Mouse (Mus musculus) adipocyte (in vitro differentiated cells): ENCODE data around the gene Rhou.

Source experiments
- DNase-seq: peaks from one replicate; pipeline ENCODE4 v3.0.0-alpha.2; 2016; ENCODE audit warnings: low spot score

The Rhou gene

GRCm38 (mm10) chr8:123649483-123649882, 4.2 kb upstream of the Rhou start:
- no peak for DNase-seq

DNA sequence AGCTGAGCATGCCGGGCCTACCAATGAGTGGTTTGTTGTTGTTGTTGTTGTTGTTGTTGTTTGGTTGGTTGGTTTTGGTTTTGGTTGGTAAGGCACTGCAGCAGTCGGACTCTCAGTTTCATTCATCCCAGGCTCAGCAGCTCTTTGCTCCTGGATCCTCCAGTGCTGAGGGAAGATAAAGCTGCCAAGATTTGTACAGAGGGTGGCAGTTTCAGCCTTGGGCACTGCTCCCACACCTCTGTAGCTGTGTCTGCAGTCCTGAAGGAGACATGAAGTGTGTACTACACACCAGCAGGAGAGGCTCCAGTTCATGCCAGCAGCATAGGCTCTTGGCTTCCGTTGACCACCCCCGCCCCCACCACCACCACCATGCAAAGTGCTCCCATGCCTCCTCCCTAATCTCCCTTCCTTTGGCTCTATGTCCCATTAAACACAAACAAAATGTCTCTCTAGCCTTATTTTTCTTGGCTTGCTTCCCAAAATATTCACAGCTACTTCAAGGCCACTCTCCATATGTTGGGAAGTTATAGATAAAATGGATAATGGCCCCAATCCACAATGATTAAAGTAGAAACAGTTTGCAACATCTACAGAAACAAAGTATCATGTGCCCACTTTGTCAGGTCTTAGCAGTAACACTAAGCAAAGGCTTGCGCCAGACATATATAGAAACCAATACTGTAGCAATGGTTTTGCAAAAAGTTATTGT, 2.2 kb upstream of the Rhou start:
- DNase-seq: peak; percentile 58

DNA sequence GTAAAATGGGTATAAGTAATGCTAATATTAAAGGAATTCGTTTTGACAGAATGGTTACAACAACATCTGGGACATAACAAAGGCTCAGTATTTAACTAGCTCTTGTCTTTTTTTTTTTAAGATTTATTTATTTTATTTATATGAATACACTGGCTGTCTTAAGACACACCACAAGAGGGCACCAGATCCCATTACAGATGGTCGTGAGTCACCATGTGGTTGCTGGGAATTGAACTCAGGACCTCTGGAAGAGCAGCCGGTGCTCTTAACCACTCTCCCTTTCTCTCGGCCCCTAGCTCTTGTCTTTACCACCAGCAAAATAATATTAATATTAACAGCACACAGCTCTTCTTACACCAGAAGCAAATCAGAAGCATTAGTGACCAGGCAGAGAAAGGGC, 1.1 kb upstream of the Rhou start:
- peak; percentile 62 for DNase-seq

DNA sequence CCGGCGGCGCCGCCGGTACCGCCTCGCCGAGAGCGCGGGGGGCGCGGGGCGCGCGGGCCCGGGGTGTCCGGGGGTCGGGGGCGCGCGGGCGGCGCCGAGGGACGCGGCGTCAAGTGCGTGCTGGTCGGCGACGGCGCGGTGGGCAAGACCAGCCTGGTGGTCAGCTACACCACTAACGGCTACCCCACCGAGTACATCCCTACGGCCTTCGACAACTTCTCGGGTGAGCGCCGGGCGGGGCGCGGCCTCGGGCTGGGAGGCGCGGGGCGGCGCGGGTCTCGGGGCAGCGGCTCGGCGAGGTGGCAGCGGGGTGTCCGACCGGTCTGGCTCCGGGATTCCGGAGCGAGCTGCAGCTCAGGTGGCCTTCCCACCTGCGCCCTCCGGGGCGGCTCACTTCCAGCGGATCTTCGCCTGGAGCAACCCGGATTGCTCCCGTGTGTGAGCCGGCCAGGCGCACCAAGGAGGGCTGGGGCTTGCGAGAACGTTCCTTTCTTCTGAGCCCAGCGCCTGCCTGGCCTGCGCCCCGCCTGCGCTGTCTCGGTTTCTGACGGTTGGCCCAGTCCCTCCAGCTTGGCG, 353 bp downstream of the Rhou start:
- DNase-seq: no peak

- no peak for DNase-seq
These were observed 1.0 kb downstream of the Rhou start for GRCm38 (mm10) chr8:123654763-123655162.

DNA sequence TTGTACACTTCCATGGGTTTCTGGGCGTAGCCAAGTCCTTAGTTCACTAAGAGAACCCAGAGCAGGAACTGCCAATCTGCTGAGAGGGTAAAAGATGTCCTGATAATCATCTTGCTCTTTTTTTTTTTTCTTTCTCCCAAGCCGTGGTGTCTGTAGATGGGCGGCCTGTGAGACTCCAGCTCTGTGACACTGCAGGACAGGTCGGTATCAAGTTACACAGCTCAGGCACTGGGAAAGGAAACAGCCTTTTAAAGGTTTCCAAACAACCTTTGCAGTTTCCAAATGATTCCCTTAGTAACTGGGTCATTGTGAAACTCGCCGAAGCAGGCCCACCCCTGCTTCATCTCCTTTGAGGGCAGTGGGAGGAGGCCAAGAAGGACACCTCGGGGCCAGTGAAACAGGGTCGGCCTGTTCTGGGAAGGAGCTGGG, 1.6 kb downstream of the Rhou start:
- DNase-seq: peak; percentile 59

DNA sequence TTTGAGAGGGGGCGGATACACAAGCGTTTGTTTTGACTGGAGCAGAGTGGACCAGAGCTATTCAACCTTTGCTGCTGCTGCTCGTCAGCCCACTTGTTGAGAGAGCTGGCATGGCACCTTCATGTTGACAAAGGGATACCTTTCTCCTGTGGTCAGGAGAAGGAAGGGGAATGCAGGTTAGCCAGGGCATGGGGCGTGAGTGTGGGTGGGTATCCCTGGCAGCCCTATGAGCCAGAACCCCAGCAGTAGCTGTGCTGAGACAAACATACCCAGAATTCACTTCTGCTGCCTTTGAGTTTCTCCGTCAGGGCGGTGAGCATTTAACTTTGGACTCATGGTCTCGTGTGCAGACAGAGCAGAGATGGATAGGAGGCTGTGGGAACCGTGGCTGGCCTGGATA, 4.1 kb downstream of the Rhou start:
- DNase-seq: no peak

GRCm38 (mm10) chr8:123659469-123660057, 5.8 kb downstream of the Rhou start:
- DNase-seq: peak; percentile 16

DNA sequence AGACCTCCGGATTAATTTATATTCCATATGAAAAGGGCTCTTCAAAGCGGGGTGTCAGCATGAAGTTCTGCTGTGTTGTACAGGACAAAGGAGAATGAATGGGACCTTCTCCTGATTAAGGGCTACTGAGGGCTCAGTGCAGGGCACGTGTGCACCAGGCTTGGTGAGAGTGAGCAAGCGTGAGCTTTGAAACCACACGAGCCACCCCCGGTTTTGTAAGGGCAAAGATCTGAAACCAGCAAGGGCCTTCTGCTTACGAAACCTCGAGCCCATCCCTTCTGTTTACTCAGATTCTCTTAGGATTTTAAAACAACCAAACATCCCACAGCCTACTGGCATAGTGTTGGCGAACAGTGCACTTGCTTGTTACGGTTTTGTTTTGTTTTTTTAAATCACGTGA, 7.8 kb downstream of the Rhou start:
- peak; percentile 21 for DNase-seq

- DNase-seq: peak; percentile 16
These were observed 11.9 kb downstream of the Rhou start for GRCm38 (mm10) chr8:123665580-123665979.

GRCm38 (mm10) chr8:123666832-123667231, 13.1 kb downstream of the Rhou start:
- DNase-seq: no peak

DNA sequence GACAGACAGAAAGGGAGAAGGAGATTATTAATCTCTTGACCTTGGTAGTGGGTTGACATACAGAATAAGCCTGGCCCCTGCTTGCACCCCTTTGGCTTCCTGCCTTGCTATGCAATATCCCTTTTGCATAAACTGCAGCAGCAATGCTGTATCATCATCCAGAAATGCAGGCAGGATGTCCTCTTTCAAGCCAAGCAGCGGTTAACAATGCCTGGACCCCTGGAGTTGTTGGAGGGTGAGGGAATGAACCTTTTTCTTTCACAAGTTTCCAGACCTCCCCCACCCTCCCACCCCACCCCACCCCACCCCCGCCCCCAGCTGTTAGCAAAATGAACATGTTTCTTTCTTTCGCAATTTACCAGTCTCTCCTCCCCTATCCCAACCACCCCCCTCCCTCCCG, 15.0 kb downstream of the Rhou start:
- no peak for DNase-seq

DNA sequence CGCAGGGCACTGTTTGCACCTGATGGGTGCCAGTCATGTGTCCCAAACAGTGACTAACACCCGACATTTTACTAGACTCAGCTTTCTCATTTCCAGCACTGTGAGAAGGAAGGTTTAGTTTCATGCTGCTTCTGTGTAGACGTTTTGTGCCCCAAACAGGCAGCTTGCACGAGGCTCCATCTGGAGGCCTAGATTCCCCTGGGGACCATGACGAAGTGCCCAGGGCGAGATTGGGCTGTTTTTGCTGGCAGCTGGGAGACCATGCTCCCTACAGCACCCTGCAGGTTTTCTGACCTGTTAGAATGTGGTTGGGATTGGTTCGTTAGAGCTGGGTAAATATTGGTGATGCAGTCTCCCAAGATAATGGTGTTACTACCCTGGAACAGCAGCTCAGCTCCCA, 17.0 kb downstream of the Rhou start:
- no peak for DNase-seq

DNA sequence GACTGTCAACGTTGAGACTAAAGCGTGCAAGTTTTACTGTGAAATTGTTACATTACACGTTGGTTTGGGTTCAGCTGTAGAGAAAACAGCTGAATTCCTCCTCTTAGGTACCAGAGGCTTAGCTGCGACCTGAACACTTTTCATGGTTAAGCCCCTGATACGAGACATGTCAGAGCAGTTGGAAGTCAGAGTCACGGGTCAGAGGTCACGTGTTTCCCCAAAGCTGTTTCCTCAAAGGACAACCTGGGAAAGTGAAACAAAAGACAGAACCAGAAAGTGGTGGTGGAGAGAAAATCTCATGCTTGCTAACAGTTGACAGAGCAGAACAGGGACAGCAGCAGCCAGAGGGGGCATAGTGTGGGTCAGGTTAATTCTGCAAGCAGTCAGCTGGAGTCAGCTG, 17.7 kb downstream of the Rhou start:
- no peak for DNase-seq

DNA sequence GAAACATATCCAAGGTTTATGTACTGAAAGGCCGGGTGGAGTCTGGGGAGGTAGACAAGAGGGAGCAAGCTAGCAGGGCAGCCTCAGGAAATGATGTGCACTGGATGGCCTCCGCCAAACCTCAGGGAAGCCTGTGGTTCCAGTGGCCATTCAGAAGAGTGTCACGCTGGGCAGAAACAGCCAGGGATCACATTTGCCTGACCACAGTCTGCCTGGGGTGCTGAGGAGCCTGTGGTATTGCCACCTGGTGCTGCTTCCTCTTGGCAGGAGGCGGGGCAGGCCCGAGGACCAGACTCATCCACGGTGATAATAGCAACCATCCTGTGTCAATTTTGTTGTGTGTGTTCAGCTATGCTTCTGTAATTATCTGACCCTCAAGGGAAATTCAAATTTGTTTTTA, 18.9 kb downstream of the Rhou start:
- DNase-seq: no peak

DNA sequence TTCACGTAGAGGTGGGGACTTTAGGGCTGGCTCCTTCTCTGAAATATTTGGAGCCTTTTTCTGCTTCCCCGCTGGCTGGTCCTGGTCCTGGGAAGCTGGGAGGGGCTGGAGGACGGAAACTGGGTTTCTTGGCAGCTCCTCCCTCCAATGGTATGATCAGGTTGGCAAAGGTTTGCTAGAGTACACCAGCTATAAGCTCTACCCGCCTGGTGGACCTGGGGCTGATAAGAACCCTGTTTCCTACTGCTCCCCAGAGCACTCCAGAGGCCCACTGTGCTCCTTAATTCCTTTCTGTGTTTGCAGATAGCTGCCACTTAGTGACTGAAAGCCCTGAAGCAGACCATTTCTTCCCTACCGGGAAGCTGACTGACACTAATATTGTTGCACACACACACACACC, 21.9 kb downstream of the Rhou start:
- DNase-seq: no peak

- DNase-seq: no peak
These were observed 24.7 kb downstream of the Rhou start for GRCm38 (mm10) chr8:123678390-123678789.

DNA sequence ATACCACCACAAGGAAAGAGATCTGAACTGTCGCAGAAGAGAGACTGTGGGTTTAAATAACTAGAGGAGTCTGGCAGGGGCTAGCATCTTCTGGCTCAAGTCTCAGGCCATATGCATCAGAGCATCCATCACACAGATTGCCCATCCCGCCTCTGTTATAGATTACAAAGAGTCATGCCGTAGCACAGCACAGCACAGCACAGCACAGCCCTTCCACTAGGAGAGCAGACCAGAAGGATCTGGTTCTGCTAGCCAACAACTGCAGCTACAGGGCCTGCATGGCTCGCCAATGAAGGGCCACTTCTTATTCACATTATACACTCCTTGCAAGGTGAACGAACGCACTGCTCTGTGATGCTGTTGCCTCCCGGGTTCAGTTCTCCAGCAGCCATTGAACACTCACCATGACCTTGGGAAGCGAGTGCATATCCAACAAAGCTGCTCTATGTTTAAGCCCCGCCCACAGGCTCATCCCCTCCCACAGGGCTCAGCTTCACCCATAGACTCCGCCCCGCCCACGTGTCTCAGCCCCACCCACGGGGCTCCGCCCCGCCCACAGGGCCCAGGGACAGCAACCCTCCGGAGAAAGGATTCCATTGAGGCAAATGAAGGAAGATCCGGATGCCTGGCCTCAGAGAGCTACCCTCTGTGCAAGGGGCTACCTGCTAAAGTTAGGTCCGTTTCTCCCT, 28.5 kb downstream of the Rhou start:
- no peak for DNase-seq

DNA sequence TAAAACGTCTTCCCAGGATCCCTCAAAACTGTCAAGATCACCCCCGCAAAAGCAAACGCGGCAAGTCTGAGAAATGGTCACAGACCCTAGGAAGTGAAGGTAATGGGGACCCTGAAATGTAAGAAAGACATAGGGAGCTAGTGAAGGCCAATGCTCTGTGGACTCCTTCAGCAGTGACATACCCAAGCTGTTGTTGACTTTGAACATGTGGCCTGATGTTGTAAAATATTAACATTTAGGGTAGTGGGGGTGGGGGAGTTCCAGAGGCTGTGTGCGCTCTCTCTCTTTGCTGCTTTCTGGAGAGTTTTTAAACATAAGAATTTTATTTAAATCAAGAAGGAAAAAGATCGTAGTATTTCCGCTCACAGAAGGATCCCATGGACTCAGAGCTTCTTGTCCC, 29.6 kb downstream of the Rhou start:
- no peak for DNase-seq

DNA sequence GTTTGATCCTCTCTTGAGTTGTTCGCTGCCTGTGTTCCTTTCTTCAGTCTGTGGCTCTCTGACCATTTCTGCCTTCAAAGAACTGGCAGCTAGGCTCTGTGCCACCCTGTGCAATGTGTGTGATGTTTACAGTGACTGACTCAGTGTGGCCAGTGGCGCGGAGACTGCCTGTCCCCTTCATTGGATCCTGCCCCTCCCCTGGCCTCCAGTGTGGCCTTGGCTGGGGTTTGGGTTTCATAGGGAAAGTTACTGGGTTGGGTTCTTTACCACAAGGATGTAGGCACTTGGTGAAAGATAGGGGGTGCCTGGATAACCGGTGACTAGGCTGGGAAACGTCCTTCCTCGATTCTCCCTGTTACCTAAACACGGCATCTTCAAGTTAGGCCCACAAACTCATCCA, 31.1 kb downstream of the Rhou start:
- DNase-seq: peak; percentile 38

DNA sequence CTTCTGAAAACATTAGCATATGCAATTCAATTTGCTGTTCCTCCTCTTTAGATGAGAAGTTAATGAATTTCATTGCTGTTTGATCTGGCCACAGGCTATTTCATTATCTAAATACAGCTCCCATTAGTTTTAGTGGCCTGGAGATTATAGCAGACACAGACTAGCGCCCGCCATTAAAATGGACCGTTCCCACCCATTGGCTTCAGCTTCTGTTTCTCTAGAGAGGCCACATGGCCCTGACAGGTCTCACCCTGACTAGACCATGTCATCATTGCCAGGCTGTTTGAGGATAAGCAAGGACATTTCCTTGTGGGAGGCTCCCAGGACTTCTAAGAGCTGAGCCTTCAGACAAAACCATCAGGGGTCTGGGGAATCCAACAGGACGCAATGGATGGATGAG, 31.7 kb downstream of the Rhou start:
- no peak for DNase-seq

DNA sequence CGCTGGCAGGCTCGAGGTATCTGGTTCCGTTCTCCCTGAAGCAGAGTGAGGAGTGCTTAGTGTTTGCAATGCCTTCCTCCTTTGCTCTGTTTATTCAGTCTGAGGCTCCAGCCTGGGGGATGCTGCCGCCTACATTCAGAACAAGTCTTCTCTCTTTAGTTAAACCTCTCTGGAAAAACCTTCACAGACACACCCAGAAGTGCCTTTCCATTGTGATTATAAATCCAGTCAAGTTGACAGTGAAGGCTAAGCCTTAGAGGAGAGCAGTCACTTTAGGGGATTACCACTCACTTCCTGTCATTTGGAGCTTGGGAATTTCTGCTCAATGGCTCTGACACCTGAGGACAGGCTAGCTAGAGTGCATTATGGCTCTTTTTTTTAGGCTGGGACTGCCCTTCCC, 34.1 kb downstream of the Rhou start:
- no peak for DNase-seq
